Mouse (Mus musculus): ENCODE measurements around the gene Pla2g6. TPM values are rescaled to one million over a fixed set of nuclear protein-coding genes. Genes with fewer than 3 reads are reported as not detected.
A peak's percentile ranks its signal among the peaks of the same experiment; 100 is the strongest.

The Pla2g6 gene
- polyA plus RNA-seq, 1 experiment from 2014 or later, result 11.0 TPM

DNA sequence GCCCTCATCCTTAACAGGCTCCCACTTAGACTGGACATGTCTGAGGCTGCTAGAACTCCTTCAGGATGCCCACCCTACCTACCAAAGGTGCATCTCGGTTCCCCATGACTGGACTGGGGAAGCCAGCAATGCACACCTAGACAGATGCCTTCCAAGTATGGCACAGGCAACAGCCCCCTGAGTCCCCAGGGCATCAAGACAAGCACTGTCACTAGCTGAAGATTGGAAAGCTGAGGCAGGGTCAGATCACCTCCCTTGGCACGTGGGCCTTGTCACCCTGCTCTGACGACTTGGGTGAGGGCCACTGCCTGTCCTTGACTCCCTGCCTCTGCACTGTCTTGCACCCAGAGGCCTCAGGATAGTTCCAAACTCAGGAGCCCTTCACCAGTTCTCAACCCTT, 39.8 kb downstream of the Pla2g6 start:
- Histone ChIP-seq H3K27ac (no peak overlapping the region), H3K9me3 (no peaks in the 10 kb centered on the region), H3K4me2 (no peak overlapping the region), H3K4me1 (replicated peaks) (no peaks in the 10 kb centered on the region), H3K9ac (replicated peaks) (peak overlapping the region; percentile 12; the same call in 1 of the 2 replicates), H3K4me3 (replicated peaks) (no peak overlapping the region), H3K27me3 (no peaks in the 10 kb centered on the region), H3K36me3 (peaks cover 12% of the 10 kb centered on the region; the same call in 1 of the 2 replicates)
- ATAC-seq (ENCODE audit: insufficient number of reproducible peaks, insufficient read depth, low FRiP score, low TSS enrichment, low read depth), result no peak
- 80% methylated on average over 3 of the region's 3 CpGs for WGBS

DNA sequence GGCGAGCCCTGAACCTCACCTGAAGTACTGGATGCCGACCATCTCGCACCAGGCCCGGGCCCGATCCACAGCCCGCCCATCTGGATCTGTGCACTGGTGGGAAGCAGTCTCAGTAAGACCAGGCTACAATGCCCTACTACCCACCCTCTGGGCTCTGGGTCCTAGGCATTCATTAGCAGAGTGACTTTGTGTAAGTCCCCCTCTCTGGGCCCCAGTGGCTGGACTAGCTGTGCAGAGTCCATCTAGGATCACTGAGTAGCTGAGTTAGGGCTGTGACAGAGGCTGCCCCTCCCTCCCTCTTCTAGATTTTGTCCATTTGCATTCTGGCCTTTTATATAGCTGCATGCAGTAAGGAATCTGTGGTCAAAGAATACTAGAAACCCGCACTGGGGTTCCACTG, 41.1 kb downstream of the Pla2g6 start:
- Histone ChIP-seq H3K9me3 (no peaks in the 10 kb centered on the region), H3K4me1 (replicated peaks) (no peaks in the 10 kb centered on the region), H3K9ac (replicated peaks) (no peak overlapping the region), H3K36me3 (peaks cover 12% of the 10 kb centered on the region; the same call in 1 of the 2 replicates), H3K27ac (no peak overlapping the region), H3K4me2 (no peak overlapping the region), H3K4me3 (replicated peaks) (no peak overlapping the region), H3K27me3 (no peaks in the 10 kb centered on the region)
- WGBS, result 92% methylated on average over 7 of the region's 7 CpGs
- ATAC-seq (ENCODE audit: insufficient number of reproducible peaks, insufficient read depth, low FRiP score, low TSS enrichment, low read depth), result no peak

DNA sequence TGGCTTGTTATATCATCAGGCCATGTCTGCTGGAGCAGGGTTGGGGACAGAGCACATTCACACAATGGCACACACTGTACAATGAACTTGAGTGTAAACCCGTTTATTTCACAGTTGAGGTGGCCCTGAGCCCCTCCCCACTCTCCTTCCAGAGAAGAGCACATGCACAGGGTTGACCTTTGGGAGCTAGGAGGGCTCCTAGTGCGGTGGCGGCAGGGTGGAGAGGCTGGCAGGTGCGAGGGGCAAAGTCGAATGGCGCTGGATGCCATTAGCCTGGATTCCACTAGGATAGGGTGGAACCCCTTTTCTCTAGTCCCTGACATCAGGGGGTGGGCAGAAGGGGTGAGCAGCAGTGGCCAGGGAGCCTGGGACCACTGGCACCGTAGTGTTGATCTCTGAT, 42.0 kb downstream of the Pla2g6 start:
- 86% methylated on average over 7 of the region's 7 CpGs for WGBS
- H3K27ac ChIP-seq, result no peak overlapping the region
- H3K36me3 ChIP-seq, result peaks cover 12% of the 10 kb centered on the region; the same call in 1 of the 2 replicates
- no peak overlapping the region for H3K4me3 ChIP-seq (replicated peaks)
- no peak for ATAC-seq (ENCODE audit: insufficient number of reproducible peaks, insufficient read depth, low FRiP score, low TSS enrichment, low read depth)
- no peak overlapping the region for H3K4me2 ChIP-seq
- no peak overlapping the region for H3K9ac ChIP-seq (replicated peaks)
- no peaks in the 10 kb centered on the region for H3K27me3 ChIP-seq
- H3K4me1 ChIP-seq (replicated peaks), result 0 out of 2 replicates have a peak, but pooled peaks cover 5% of the 10 kb centered on the region
- no peaks in the 10 kb centered on the region for H3K9me3 ChIP-seq

DNA sequence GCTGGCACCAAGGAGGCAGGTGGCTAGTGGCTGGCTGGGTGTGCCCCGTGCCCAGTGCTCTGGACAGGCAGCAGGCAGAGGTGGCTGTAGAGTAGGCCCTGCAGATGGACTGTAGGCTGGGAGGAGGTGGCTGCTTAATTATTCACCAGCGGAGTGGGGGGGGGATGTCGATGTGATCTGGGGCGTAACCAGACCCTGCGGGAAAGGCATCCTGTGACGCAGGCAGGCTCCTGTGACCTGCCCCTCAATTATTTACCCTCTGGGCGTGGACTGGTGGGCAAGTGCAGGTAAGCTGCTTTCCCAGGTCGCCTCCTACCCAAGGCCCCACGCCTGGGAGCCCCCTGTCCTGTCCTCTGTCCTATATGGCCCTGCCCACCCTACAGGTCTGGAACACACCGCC, 42.8 kb downstream of the Pla2g6 start, which contains the start of gene Baiap2l2:
TSS of gene Baiap2l2 (minus strand) at position 139 of the 400 bp plus-strand sequence.
- WGBS, result 67% methylated on average over 10 of the region's 10 CpGs
- H3K27ac ChIP-seq, result no peak within 1 kb of the TSS

DNA sequence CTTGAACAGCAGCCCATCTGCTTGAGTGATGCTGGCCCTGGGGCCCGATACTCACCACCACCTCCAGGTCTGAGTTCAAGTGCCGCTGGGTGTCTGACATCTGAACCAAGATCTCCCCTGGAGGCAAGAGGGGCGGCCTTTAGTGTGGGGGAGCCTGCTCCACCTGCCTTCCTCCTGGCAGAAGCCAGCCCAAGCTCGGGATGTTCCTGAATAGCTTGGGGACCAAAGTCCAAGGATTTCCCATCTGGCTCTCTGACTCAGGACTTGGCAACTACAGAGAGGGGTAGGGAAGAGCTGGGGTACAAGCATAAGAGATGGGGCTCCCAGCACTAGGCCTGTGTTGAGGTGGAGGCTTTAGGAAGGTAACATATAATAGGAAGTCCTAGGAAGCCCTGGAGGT, 44.8 kb downstream of the Pla2g6 start:
- no peak overlapping the region for H3K4me3 ChIP-seq (replicated peaks)
- no peaks in the 10 kb centered on the region for H3K27me3 ChIP-seq
- H3K4me2 ChIP-seq, result no peak overlapping the region
- peaks cover 6% of the 10 kb centered on the region; the same call in 1 of the 2 replicates for H3K36me3 ChIP-seq
- H3K4me1 ChIP-seq (replicated peaks), result 0 out of 2 replicates have a peak, but pooled peaks cover 6% of the 10 kb centered on the region
- peaks cover 4% of the 10 kb centered on the region; the same call in 1 of the 2 replicates for H3K9me3 ChIP-seq
- 76% methylated on average over 4 of the region's 4 CpGs for WGBS
- no peak for ATAC-seq (ENCODE audit: insufficient number of reproducible peaks, insufficient read depth, low FRiP score, low TSS enrichment, low read depth)
- H3K27ac ChIP-seq, result no peak overlapping the region
- no peak overlapping the region for H3K9ac ChIP-seq (replicated peaks)

More for the DNA sequence above, 42.8 kb downstream of the Pla2g6 start, which contains the start of gene Baiap2l2:
- peaks cover 12% of the 10 kb centered on the region; the same call in 1 of the 2 replicates for H3K36me3 ChIP-seq
- H3K27me3 ChIP-seq, result no peaks in the 10 kb centered on the region
- no peak within 1 kb of the TSS for H3K4me2 ChIP-seq
- H3K9me3 ChIP-seq, result no peaks in the 10 kb centered on the region
- no peak within 1 kb of the TSS for H3K9ac ChIP-seq (replicated peaks)
- 0 out of 2 replicates have a peak, but pooled peaks cover 6% of the 10 kb centered on the region for H3K4me1 ChIP-seq (replicated peaks)
- H3K4me3 ChIP-seq (replicated peaks), result no peak within 1 kb of the TSS
- no peak for ATAC-seq (ENCODE audit: insufficient number of reproducible peaks, insufficient read depth, low FRiP score, low TSS enrichment, low read depth)

DNA sequence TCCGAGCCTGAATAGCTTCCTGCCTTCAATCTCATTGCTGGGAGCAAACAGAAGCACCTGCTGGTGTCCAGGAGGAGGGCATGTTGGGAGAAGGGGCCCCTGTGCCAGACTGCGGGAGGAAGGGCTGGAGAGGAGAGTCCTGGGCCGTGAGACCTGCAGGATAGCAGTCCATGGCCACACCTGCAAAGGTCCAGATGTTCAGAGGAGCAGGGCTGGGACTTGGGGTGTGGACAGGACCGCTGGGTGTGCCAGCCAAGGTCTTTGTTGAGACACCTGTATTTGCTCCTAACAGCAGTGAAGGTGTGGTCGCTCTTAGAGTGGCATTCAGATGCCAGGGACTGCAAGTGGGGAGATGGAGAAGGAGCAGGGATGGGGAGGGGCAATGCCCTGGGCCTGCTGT, 45.8 kb downstream of the Pla2g6 start:
- Histone ChIP-seq H3K4me1 (replicated peaks) (0 out of 2 replicates have a peak, but pooled peaks cover 6% of the 10 kb centered on the region), H3K9me3 (peaks cover 4% of the 10 kb centered on the region; the same call in 1 of the 2 replicates), H3K9ac (replicated peaks) (no peak overlapping the region), H3K27me3 (no peaks in the 10 kb centered on the region), H3K4me2 (no peak overlapping the region), H3K4me3 (replicated peaks) (no peak overlapping the region), H3K36me3 (peaks cover 6% of the 10 kb centered on the region; the same call in 1 of the 2 replicates), H3K27ac (no peak overlapping the region)
- 81% methylated on average over 5 of the region's 5 CpGs for WGBS
- ATAC-seq (ENCODE audit: insufficient number of reproducible peaks, insufficient read depth, low FRiP score, low TSS enrichment, low read depth), result no peak

DNA sequence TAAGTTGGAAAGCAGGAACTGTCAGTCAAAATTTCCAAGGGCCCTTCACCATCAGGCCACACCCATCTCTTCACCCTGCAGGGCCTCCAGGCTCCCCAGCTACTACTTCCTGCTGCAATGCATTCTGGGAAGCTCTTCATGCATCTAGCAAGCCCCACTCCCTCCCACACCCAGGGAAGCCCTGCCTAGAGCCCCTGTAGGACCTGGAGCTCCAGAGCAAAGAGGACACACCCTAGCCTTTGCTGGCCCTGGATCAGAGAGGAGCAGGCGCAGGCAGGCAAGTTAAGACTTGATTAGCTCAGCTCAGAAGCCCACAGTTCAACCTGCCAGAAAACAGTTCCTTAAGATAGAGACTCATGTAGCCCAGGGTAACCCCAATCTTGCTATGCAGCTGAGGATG, 46.8 kb downstream of the Pla2g6 start:
- WGBS, result 95% methylated on average over 1 of the region's 1 CpGs
- H3K4me1 ChIP-seq (replicated peaks), result 0 out of 2 replicates have a peak, but pooled peaks cover 6% of the 10 kb centered on the region
- ATAC-seq (ENCODE audit: insufficient number of reproducible peaks, insufficient read depth, low FRiP score, low TSS enrichment, low read depth), result no peak

DNA sequence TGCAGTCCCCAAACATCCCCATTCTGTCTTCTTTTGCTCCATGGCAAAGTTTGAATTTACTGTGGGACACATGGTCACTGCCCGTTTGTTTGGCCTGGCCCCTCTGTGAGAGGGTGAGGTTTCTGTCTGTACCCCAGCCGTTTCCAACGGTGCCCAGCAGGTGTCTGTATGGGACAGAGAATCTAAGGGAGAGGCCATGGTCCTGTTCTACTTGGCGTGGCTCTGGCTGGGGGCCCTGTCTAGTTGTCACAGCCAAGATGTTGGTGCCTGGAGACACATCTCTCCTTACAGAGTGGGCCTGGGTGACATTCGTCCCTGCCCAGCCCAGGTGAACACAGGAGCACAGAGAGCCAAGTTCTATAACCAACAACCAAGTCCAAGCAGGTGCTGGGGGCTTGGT, 47.3 kb downstream of the Pla2g6 start:
- Histone ChIP-seq H3K27me3 (no peaks in the 10 kb centered on the region), H3K27ac (no peak overlapping the region), H3K4me1 (replicated peaks) (0 out of 2 replicates have a peak, but pooled peaks cover 6% of the 10 kb centered on the region), H3K9me3 (peaks cover 9% of the 10 kb centered on the region; the same call in 1 of the 2 replicates), H3K4me2 (no peak overlapping the region), H3K36me3 (no peaks in the 10 kb centered on the region), H3K4me3 (replicated peaks) (no peak overlapping the region), H3K9ac (replicated peaks) (no peak overlapping the region)
- WGBS, result 60% methylated on average over 5 of the region's 5 CpGs
- ATAC-seq (ENCODE audit: insufficient number of reproducible peaks, insufficient read depth, low FRiP score, low TSS enrichment, low read depth), result no peak

More for the DNA sequence above, 46.8 kb downstream of the Pla2g6 start:
- Histone ChIP-seq H3K4me2 (no peak overlapping the region), H3K9ac (replicated peaks) (no peak overlapping the region), H3K27ac (no peak overlapping the region), H3K4me3 (replicated peaks) (no peak overlapping the region), H3K36me3 (peaks cover 3% of the 10 kb centered on the region; the same call in 1 of the 2 replicates), H3K27me3 (no peaks in the 10 kb centered on the region), H3K9me3 (peaks cover 9% of the 10 kb centered on the region; the same call in 1 of the 2 replicates)

DNA sequence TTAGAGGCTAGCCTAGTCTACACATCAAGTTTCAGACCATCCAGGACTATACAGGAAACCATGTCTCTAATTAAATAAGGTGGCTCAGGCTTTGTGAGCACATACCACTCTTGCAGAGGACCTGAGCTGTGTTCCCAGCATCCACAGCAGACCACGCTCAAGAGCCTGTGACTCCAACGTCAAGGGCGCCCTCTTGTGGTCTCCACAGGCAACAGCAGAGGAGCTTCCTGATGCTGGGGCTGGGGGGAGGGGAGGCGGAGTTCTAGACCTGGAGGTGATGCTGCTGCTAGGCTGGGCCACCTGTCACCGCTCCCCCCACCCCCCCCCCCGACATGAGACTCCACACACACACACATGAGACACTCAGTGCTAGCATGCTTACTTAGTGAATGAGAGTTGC, 48.0 kb downstream of the Pla2g6 start:
- 25% methylated on average over 6 of the region's 6 CpGs for WGBS
- H3K9me3 ChIP-seq, result peaks cover 9% of the 10 kb centered on the region; the same call in 1 of the 2 replicates
- H3K36me3 ChIP-seq, result no peaks in the 10 kb centered on the region
- H3K4me3 ChIP-seq (replicated peaks), result no peak overlapping the region
- no peak overlapping the region for H3K9ac ChIP-seq (replicated peaks)
- no peak overlapping the region for H3K4me2 ChIP-seq
- no peaks in the 10 kb centered on the region for H3K27me3 ChIP-seq
- H3K4me1 ChIP-seq (replicated peaks), result 0 out of 2 replicates have a peak, but pooled peaks cover 6% of the 10 kb centered on the region
- ATAC-seq (ENCODE audit: insufficient number of reproducible peaks, insufficient read depth, low FRiP score, low TSS enrichment, low read depth), result no peak
- H3K27ac ChIP-seq, result no peak overlapping the region

DNA sequence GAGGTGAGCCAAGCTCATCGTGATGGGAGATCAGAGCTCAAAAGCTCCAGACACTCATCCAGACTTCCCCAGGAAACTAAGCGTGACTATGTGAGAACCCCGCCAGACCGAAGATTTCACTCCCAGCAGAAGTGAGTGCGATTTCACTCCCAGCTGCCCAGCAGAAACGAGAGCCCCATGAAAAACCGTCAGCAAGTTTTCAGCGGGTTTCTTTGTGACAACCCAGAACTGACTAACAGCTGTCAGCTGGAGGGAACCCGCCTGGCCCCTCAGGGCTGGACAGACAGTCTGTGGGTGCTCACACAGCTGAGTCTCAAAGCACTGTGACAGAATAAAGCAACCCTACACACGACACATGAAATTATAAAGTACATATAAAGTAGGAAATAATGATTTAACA, 50.5 kb downstream of the Pla2g6 start:
- H3K4me2 ChIP-seq, result no peak overlapping the region
- no peaks in the 10 kb centered on the region for H3K36me3 ChIP-seq
- 0 out of 2 replicates have a peak, but pooled peaks cover 8% of the 10 kb centered on the region for H3K27me3 ChIP-seq
- H3K9ac ChIP-seq (replicated peaks), result no peak overlapping the region
- no peak for ATAC-seq (ENCODE audit: insufficient number of reproducible peaks, insufficient read depth, low FRiP score, low TSS enrichment, low read depth)
- H3K9me3 ChIP-seq, result peaks cover 9% of the 10 kb centered on the region; the same call in 1 of the 2 replicates
- H3K4me1 ChIP-seq (replicated peaks), result 0 out of 2 replicates have a peak, but pooled peaks cover 6% of the 10 kb centered on the region
- no peak overlapping the region for H3K27ac ChIP-seq
- H3K4me3 ChIP-seq (replicated peaks), result no peak overlapping the region
- 71% methylated on average over 10 of the region's 10 CpGs for WGBS

DNA sequence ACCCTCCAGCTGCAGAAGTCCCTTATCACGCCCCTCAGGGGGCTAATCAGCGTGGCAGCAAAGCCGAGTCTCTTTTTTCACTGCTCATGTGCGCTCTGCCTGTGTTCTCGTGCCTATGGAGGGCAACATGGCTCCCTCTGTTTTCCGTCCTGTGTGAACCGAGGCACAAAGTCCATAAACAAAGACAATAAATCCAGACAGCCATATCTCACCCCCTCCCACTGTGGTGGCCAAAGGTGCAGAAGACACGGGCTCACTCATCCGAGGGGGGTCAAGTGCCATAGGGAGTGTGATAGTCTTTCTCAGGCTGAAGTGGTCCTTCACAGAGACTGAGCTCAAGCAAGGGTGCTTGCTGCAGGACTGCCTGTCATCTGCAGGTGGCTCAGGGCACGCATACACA, 55.2 kb downstream of the Pla2g6 start:
- no peak overlapping the region for H3K4me3 ChIP-seq (replicated peaks)
- no peaks in the 10 kb centered on the region for H3K36me3 ChIP-seq
- H3K27ac ChIP-seq, result no peak overlapping the region
- no peak for ATAC-seq (ENCODE audit: insufficient number of reproducible peaks, insufficient read depth, low FRiP score, low TSS enrichment, low read depth)
- H3K9me3 ChIP-seq, result peaks cover 5% of the 10 kb centered on the region; the same call in 1 of the 2 replicates
- H3K4me1 ChIP-seq (replicated peaks), result peaks cover 8% of the 10 kb centered on the region
- H3K27me3 ChIP-seq, result peaks cover 37% of the 10 kb centered on the region
- H3K4me2 ChIP-seq, result no peak overlapping the region
- 58% methylated on average over 10 of the region's 10 CpGs for WGBS
- no peak overlapping the region for H3K9ac ChIP-seq (replicated peaks)

Data from limb, embryonic 12.5 days (tissue).